Mouse (Mus musculus) liver, adult 2 months (tissue): ENCODE results near the gene Sap30l. TPM values are rescaled to one million over a fixed set of nuclear protein-coding genes. Genes with fewer than 3 reads are reported as not detected.

ENCODE experiments used
- DNase-seq: peaks from one replicate; pipeline ENCODE4 v3.0.0-alpha.2; 2011; ENCODE audit warnings: low read depth, low spot score; ENCODE audit errors: extremely low read depth
- H3K27ac ChIP-seq: fragments of 200-500 bp; replicated peaks from 2 replicates; pipeline ENCODE4 v1.5.1; 2012; ENCODE audit warnings: low read depth, mild to moderate bottlenecking, control low read depth, inconsistent platforms, low read length; ENCODE audit not compliant: insufficient read depth
- H3K27me3 ChIP-seq: fragments of 200-500 bp; 2 replicates; pipeline ENCODE4 v1.6.1; 2012; ENCODE audit warnings: mild to moderate bottlenecking, moderate library complexity, low read length, inconsistent platforms; ENCODE audit not compliant: control insufficient read depth, insufficient read depth
- H3K36me3 ChIP-seq: fragments of 200-500 bp; 2 replicates; pipeline ENCODE4 v1.6.1; 2012; ENCODE audit warnings: low read length, inconsistent platforms; ENCODE audit not compliant: control insufficient read depth, insufficient read depth
- H3K4me1 ChIP-seq: fragments of 200-500 bp; 2 replicates; pipeline ENCODE4 v1.6.1; 2011; ENCODE audit warnings: low read length; ENCODE audit not compliant: control insufficient read depth, insufficient read depth
- H3K4me3 ChIP-seq: fragments of 200-500 bp; 2 replicates; pipeline ENCODE4 v1.5.1; 2011; ENCODE audit warnings: low read depth, mild to moderate bottlenecking, control low read depth, low read length, moderate library complexity; ENCODE audit not compliant: insufficient read depth
- H3K79me2 ChIP-seq: fragments of 200-500 bp; 2 replicates; pipeline ENCODE4 v1.6.1; 2012; ENCODE audit warnings: inconsistent platforms, mild to moderate bottlenecking, low read length, moderate library complexity; ENCODE audit not compliant: control insufficient read depth, insufficient read depth
- H3K9ac ChIP-seq: fragments of 200-500 bp; 2 replicates; pipeline ENCODE4 v1.6.1; 2012; ENCODE audit warnings: low read depth, mild to moderate bottlenecking, control low read depth, inconsistent platforms, low read length
- CTCF ChIP-seq: fragments of 200-500 bp; IDR thresholded peaks from 2 replicates; pipeline ENCODE4 v1.5.1; 2011; ENCODE audit warnings: low read depth, low read length, control low read depth
- POLR2A ChIP-seq: fragments of 200-500 bp; IDR thresholded peaks from 2 replicates; pipeline ENCODE4 v1.6.1; 2011; ENCODE audit warnings: low read length, control low read depth; ENCODE audit not compliant: insufficient read depth; ENCODE audit errors: extremely low read depth
- WGBS: fragments of 180-500 bp; shearing (Covaris S2); methylation state at CpG from one replicate; pipeline ENCODE4 v1.1.7; 2018; 5-methylcytosine and 5-hydroxymethylcytosine counted together
- polyA plus RNA-seq: library from polyadenylated mRNA; depleted of rRNA; stranded (reverse); fragments of >200 nt; gene quantifications from 2 replicates; pipeline ENCODE4 v1.2.3, GENCODE M21; 2012; rRNA removed
- total RNA-seq: library from RNA; depleted of rRNA; stranded (reverse); fragments of >200 nt; gene quantifications from 2 replicates; pipeline ENCODE4 v1.2.3, GENCODE M21; 2014; rRNA removed

Sap30l gene
- total RNA-seq (22.4 and 24.3 TPM in 2 replicates), polyA plus RNA-seq (24.5 and 30.1 TPM in 2 replicates)

GRCm38 (mm10) chr11:57800971-57801765 is at the start of gene Sap30l:
Gene Sap30l, plus strand, starts transcription at chr11:57801637.
- WGBS, result under 1% methylated on average over 66 of the region's 66 CpGs
- peak; percentile 86 for DNase-seq
- Histone ChIP-seq H3K4me3 (peak within 1 kb of the TSS; percentile 91), H3K27me3 (no peaks in the 10 kb centered on the region), H3K9ac (peak within 1 kb of the TSS; percentile 86), H3K4me1 (peaks cover 6% of the 10 kb centered on the region; the same call in 1 of the 2 replicates), H3K79me2 (peaks cover 11% of the 10 kb centered on the region), H3K27ac (peak within 1 kb of the TSS; percentile 52), H3K36me3 (no peaks in the 10 kb centered on the region)
- TF ChIP-seq POLR2A (peak; percentile 70), CTCF (no peak)

- Histone ChIP-seq H3K27me3 (no peaks in the 10 kb centered on the region), H3K27ac (no peak overlapping the region), H3K4me1 (no peaks in the 10 kb centered on the region), H3K4me3 (no peak overlapping the region), H3K9ac (no peak overlapping the region), H3K79me2 (no peaks in the 10 kb centered on the region), H3K36me3 (no peaks in the 10 kb centered on the region)
- no peak for DNase-seq
- WGBS, result 87% methylated on average over 14 of the region's 14 CpGs
- TF ChIP-seq CTCF, result no peak
- no peak for TF ChIP-seq POLR2A
These were observed 47.8 kb upstream of the Sap30l start for GRCm38 (mm10) chr11:57753538-57754203.

- no peak overlapping the region for H3K9ac ChIP-seq
- H3K4me3 ChIP-seq, result no peak overlapping the region
- DNase-seq, result no peak
- no peaks in the 10 kb centered on the region for H3K36me3 ChIP-seq
- H3K79me2 ChIP-seq, result no peaks in the 10 kb centered on the region
- WGBS, result 94% methylated on average over 9 of the region's 9 CpGs
- H3K27me3 ChIP-seq, result no peaks in the 10 kb centered on the region
- H3K27ac ChIP-seq, result no peak overlapping the region
- no peaks in the 10 kb centered on the region for H3K4me1 ChIP-seq
- TF ChIP-seq POLR2A (no peak), CTCF (no peak)
These were observed 42.8 kb upstream of the Sap30l start for GRCm38 (mm10) chr11:57758621-57759020.

GRCm38 (mm10) chr11:57760509-57761058 is 40.9 kb upstream of the Sap30l start:
- H3K4me3 ChIP-seq, result no peak overlapping the region
- no peaks in the 10 kb centered on the region for H3K79me2 ChIP-seq
- H3K27me3 ChIP-seq, result no peaks in the 10 kb centered on the region
- no peaks in the 10 kb centered on the region for H3K36me3 ChIP-seq
- TF ChIP-seq POLR2A (no peak), CTCF (no peak)
- 61% methylated on average over 14 of the region's 14 CpGs for WGBS
- no peak overlapping the region for H3K9ac ChIP-seq
- no peaks in the 10 kb centered on the region for H3K4me1 ChIP-seq
- DNase-seq, result no peak
- no peak overlapping the region for H3K27ac ChIP-seq

- TF ChIP-seq CTCF, result no peak
- no peak for TF ChIP-seq POLR2A
- H3K4me1 ChIP-seq, result no peaks in the 10 kb centered on the region
- no peak overlapping the region for H3K4me3 ChIP-seq
- no peaks in the 10 kb centered on the region for H3K36me3 ChIP-seq
- no peaks in the 10 kb centered on the region for H3K79me2 ChIP-seq
- 97% methylated on average over 4 of the region's 4 CpGs for WGBS
- H3K27me3 ChIP-seq, result no peaks in the 10 kb centered on the region
- H3K9ac ChIP-seq, result no peak overlapping the region
- DNase-seq, result no peak
- H3K27ac ChIP-seq, result no peak overlapping the region
These were observed 40.1 kb upstream of the Sap30l start for GRCm38 (mm10) chr11:57761347-57761746.
